Mouse (Mus musculus) C2C12 (cell line): ENCODE results near the gene Nup133. TPM values are rescaled to one million over a fixed set of nuclear protein-coding genes. Genes with fewer than 3 reads are reported as not detected.
A peak's percentile ranks its signal among the peaks of the same experiment; 100 is the strongest.

Source experiments
- H3K27me3 ChIP-seq: one replicate; pipeline ENCODE4 v1.6.1; 2011; ENCODE audit not compliant: control insufficient read depth, insufficient read depth, insufficient read length
- H3K36me3 ChIP-seq: one replicate; pipeline ENCODE4 v1.6.1; 2011; ENCODE audit not compliant: control insufficient read depth, insufficient read depth
- H3K4me3 ChIP-seq: one replicate; pipeline ENCODE4 v1.5.1; 2011; ENCODE audit warnings: mild to moderate bottlenecking, control low read depth; ENCODE audit not compliant: poor library complexity, insufficient read depth, severe bottlenecking
- H3K79me2 ChIP-seq: one replicate; pipeline ENCODE4 v1.6.1; 2011; ENCODE audit not compliant: control insufficient read depth, insufficient read depth
- H3K79me3 ChIP-seq: one replicate; pipeline ENCODE4 v1.6.1; 2011; ENCODE audit warnings: low read depth, control low read depth
- H3ac ChIP-seq: one replicate; pipeline ENCODE3; 2011; ENCODE audit warnings: low read depth; ENCODE audit not compliant: control insufficient read depth, insufficient read length
- CEBPB ChIP-seq: IDR thresholded peaks from one replicate; pipeline ENCODE4 v1.6.1; 2011; ENCODE audit warnings: low read depth, mild to moderate bottlenecking, control low read depth, moderate library complexity
- CTCF ChIP-seq: IDR thresholded peaks from one replicate; pipeline ENCODE4 v1.5.1; 2011; ENCODE audit not compliant: control insufficient read depth, insufficient read depth, insufficient read length
- FOSL1 ChIP-seq: IDR thresholded peaks from one replicate; pipeline ENCODE4 v1.8.0; 2011; ENCODE audit warnings: mild to moderate bottlenecking, low read length; ENCODE audit not compliant: poor library complexity, insufficient read depth, severe bottlenecking
- MAX ChIP-seq: IDR thresholded peaks from one replicate; pipeline ENCODE4 v1.6.1; 2011; ENCODE audit warnings: mild to moderate bottlenecking, control low read depth
- MYOD1 ChIP-seq: IDR thresholded peaks from one replicate; pipeline ENCODE4 v1.6.1; 2011; ENCODE audit warnings: low read depth; ENCODE audit not compliant: control insufficient read depth, insufficient read length
- MYOG ChIP-seq: IDR thresholded peaks from one replicate; pipeline ENCODE4 v1.6.1; 2011; ENCODE audit not compliant: control insufficient read depth, insufficient read length; ENCODE audit errors: extremely low read depth
- USF1 ChIP-seq: IDR thresholded peaks from one replicate; pipeline ENCODE4 v1.6.1; 2011; ENCODE audit warnings: low read depth, mild to moderate bottlenecking, control low read depth, moderate library complexity
- polyA plus RNA-seq: library from polyadenylated mRNA; unstranded; fragments of >200 nt; fragmentation: generic; extraction: Trizol; gene quantifications from one replicate; pipeline ENCODE4 v1.2.1, GENCODE M21; 2012; ENCODE audit warnings: missing spikeins

The Nup133 gene
- polyA plus RNA-seq, 1 experiment = 19.7 TPM

DNA sequence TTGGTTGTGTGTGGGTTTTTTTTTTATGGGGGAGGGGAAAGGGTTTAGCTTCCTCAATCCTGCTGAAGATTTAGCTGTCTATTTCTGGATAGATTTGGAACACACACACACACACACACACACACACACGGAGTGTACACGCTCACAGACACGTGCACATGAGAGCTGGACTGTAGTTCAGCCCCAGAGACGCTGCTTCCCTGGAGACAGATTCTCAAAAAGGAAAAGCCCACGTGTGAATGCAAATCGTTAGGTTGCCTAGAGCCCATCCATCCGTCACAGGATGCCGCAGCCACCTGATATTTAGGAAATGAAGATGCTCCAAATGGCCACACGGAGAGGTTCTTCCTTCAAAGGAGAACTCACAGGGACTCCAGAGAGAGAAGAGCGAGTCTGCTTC, 68.8 kb downstream of the Nup133 start:
- H3K27me3 ChIP-seq = no peaks in the 10 kb centered on the region
- no peak overlapping the region for H3K4me3 ChIP-seq
- no peaks in the 10 kb centered on the region for H3K36me3 ChIP-seq
- H3ac ChIP-seq = no peak overlapping the region
- no peaks in the 10 kb centered on the region for H3K79me3 ChIP-seq
- no peaks in the 10 kb centered on the region for H3K79me2 ChIP-seq
- no peak for TF ChIP-seq FOSL1
- no peak for TF ChIP-seq CEBPB
- TF ChIP-seq MAX = no peak
- no peak for TF ChIP-seq MYOD1
- TF ChIP-seq CTCF = no peak
- TF ChIP-seq MYOG = no peak
- no peak for TF ChIP-seq USF1

DNA sequence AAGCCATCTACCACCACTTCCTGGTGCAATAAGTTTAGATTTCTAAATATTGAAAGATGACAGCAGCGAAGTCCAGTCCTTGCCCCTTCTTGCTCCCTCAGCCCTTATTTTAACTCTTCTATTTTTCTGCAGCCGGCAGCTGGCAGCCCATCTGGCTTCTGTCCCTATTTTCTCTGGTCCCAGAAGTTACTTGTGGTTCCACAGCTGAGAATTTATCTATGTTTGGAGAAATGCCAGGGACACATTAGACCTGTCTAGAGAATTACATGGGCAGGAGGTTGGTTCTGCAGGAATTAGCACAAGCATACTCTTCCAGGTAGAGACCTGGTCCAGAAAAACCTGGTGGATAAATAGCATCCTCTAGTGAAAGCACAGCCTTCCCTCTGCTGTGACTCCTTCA, 71.2 kb downstream of the Nup133 start:
- H3K27me3 ChIP-seq = no peaks in the 10 kb centered on the region
- TF ChIP-seq FOSL1 = no peak
- H3K79me2 ChIP-seq = no peaks in the 10 kb centered on the region
- no peak overlapping the region for H3K4me3 ChIP-seq
- no peaks in the 10 kb centered on the region for H3K36me3 ChIP-seq
- no peaks in the 10 kb centered on the region for H3K79me3 ChIP-seq
- no peak overlapping the region for H3ac ChIP-seq

DNA sequence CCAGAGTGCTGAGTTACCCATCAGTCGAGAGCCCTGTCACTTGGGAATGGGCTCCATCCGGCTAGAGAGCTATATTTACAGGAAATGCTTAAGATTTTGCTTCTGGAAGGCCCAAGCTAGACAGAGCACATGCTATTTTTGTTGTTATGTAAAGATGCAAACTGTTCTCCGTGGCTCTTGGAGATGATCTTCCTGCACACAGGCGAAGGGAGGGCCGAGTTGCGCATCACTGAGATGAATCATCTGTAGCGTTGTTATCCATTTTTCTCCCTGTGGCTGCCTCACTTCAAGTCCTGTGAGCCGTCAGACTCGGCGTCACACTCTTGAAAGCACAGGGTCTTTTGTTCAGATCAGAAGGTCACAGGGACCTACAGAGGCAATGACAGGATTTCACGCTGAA, 74.7 kb downstream of the Nup133 start:
- H3K79me3 ChIP-seq = no peaks in the 10 kb centered on the region
- no peak overlapping the region for H3K4me3 ChIP-seq
- H3K79me2 ChIP-seq = no peaks in the 10 kb centered on the region
- no peak for TF ChIP-seq MAX
- no peak for TF ChIP-seq MYOD1
- TF ChIP-seq CTCF = no peak
- no peak for TF ChIP-seq CEBPB
- no peak for TF ChIP-seq FOSL1
- no peak for TF ChIP-seq MYOG
- no peak for TF ChIP-seq USF1
- H3ac ChIP-seq = no peak overlapping the region
- no peaks in the 10 kb centered on the region for H3K36me3 ChIP-seq
- H3K27me3 ChIP-seq = no peaks in the 10 kb centered on the region

DNA sequence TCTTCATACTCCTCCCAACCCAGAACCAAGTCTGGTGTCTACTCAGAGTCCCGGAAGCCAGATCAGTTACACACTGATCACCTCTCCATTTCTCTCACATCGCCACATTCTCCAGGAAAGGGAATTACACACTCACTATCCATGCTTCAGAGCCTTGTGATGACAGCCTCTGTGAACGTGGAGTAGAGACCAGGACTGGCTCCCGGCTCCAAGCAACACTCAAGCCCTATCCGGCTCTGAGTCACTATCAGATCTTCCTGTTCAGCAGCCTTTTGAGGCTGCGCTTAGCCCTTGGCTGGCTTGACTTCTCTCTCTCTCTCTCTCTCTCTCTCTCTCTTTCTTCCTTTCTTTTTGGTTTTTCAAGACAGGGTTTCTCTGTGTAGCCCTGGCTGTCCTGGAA, 75.7 kb downstream of the Nup133 start:
- Histone ChIP-seq H3K79me2 (no peaks in the 10 kb centered on the region), H3K79me3 (no peaks in the 10 kb centered on the region), H3K36me3 (no peaks in the 10 kb centered on the region), H3K27me3 (no peaks in the 10 kb centered on the region), H3K4me3 (no peak overlapping the region), H3ac (no peak overlapping the region)
- TF ChIP-seq CEBPB (no peak), CTCF (no peak), MYOG (no peak), USF1 (no peak), MYOD1 (no peak), MAX (no peak)

DNA sequence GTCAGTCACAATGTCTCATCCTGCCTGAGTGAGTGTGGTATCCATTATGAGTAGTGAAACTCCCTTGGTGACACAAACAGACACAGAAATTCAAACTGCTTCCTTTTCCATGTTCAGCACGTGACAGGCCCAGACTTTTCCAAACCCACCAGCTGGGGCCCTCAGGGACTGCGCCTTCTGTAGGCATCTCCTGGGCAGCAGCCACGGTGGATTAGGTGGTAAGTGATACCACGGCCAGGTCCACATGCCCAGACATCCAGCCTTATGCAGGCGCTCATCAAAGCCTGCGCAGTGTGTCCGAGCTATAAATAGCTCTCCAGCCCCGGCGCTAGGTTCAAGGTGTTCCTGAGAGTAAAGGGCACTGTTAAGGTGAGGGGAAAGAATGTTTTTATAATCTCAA, 77.0 kb downstream of the Nup133 start:
- TF ChIP-seq MYOG (no peak), CTCF (no peak), USF1 (no peak), MAX (no peak), MYOD1 (no peak), CEBPB (no peak), FOSL1 (no peak)
- H3K27me3 ChIP-seq = no peaks in the 10 kb centered on the region
- no peak overlapping the region for H3ac ChIP-seq
- no peak overlapping the region for H3K4me3 ChIP-seq
- H3K79me2 ChIP-seq = no peaks in the 10 kb centered on the region
- H3K36me3 ChIP-seq = no peaks in the 10 kb centered on the region
- H3K79me3 ChIP-seq = no peaks in the 10 kb centered on the region

DNA sequence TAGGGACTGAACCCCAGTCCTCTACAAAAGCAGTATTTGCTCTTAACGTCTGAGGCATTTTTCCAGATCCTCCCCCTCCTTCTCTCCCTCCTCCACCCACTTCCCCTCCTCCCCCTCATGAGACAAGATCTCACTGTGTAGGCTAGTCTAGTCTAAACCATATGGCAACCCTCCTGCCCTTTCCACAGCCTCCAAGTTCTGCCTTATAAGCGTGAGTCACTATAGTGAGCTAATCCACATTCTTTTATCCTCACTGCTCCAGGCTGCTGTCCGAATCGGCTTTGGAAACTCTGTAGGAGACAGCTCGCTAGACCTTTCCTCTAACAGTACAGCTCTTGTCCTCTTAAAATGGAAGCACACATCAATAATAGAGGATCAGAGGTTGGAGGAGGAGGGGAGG, 82.1 kb downstream of the Nup133 start:
- no peak overlapping the region for H3K4me3 ChIP-seq
- H3K27me3 ChIP-seq = peaks cover 5% of the 10 kb centered on the region
- TF ChIP-seq MYOD1 = peak; percentile 17
- TF ChIP-seq MYOG = no peak
- peak; percentile 9 for TF ChIP-seq CEBPB
- H3K79me3 ChIP-seq = no peaks in the 10 kb centered on the region
- H3ac ChIP-seq = no peak overlapping the region
- no peaks in the 10 kb centered on the region for H3K79me2 ChIP-seq
- H3K36me3 ChIP-seq = no peaks in the 10 kb centered on the region
